Mouse (Mus musculus) liver, adult (tissue): ENCODE measurements around the gene Pdzrn4.

Source experiments
- GATA4 ChIP-seq: IDR thresholded peaks from 2 replicates; pipeline ENCODE4 v1.6.1; 2014; ENCODE audit warnings: mild to moderate bottlenecking, low read length; ENCODE audit not compliant: insufficient replicate concordance

Gene Pdzrn4

DNA sequence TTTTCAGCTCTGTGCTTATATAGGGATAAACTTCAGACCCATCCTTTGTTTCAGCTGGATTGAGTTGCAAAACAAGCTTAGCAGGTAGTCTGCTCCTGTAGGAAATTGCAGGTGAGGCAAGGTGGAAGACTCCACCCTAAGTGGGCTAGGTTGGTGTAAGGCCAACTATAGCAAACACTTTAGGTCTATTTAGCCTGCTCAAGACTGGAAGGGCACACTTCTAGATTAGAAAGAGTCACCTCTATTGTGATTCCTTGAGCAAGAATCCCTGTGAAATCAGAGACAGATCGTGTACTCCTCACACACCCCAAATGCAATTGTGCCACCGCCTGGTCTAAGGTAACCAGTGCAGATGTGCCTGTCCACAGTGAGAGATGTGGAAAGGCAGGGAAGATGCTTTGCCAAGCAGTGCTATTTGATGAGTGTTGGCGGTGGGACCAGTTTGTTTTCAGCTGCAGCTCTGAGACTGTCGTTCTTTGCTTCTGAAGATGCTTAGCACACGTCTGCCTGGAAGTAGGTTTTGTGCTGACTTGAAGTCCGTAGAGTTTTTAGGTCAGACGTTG lies 158.4 kb downstream of the Pdzrn4 start:
- TF ChIP-seq GATA4: no peak

DNA sequence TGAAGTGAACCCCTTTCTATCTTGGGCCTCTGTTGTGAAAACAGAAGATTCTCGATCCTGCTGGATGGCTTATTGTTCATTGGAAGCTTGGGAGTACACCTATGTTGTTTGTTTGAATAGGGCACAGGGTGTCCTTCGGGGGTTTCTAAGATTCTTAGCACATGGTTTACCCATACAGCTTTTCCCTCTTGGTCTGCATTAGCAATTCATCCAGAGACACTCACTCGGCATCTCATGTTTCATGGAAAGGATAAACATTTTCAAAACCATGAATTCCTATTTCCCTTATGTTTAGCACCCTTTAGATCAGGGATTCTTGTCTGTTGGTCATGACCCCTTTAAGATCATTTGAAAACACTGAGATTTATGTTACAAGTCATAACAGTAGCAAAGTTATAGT lies 159.0 kb downstream of the Pdzrn4 start:
- no peak for TF ChIP-seq GATA4

DNA sequence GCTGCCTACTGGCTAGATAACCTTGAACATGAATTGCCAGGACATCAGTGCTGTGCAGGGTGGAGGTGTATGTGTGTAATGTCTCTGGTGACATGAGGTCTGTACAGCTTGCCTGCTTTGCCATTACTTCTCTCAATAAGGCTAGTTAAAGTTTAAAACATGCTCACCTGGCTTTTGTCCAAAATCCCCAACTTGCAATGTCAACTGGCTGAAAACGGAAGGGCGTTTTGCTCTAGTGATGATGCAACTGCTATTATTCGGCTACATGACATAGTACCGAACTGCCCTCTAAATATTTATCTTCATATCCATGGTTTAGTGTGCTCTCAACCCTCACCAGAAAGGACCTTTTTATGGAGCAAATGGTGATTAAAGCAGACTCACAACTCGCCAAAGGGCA lies 161.9 kb downstream of the Pdzrn4 start:
- TF ChIP-seq GATA4: no peak

DNA sequence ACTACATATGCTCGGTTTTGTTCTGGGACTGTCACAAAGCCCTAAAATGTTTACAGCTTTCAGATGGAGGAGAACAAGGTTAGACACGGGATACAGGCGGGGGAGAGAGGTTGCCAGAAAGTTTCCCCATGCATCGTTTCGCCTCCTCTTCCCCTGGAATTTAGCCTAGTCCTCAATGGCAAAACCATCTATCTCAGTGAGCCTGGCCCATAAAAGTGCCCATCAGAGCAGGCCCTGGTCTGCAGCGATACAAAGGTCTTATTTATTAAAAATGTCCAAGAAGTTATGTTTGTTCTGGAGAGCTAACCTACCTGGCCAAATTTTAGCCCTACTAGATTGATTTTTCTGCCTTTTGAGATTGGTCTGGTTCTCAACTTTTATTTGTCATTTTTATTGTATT lies 165.5 kb downstream of the Pdzrn4 start:
- TF ChIP-seq GATA4: no peak

DNA sequence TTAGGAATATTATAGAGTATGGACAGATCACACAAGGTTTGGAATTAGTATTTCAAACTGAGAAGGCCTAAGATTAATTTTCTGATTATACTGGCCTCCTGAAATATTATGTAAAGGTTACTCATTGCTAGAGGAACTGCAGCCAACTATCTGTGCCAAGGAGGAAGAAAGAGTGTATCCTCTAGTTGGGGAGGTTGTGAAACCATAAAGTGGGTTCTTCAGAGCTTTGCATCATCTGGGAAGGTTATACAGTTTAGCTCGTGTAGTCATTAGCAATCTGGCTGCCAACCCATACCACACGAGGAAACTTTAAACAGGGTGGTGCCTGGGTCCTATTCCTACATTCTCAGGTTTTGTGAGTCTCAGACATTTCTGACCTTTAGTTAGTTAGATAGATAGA lies 166.9 kb downstream of the Pdzrn4 start:
- TF ChIP-seq GATA4: no peak

DNA sequence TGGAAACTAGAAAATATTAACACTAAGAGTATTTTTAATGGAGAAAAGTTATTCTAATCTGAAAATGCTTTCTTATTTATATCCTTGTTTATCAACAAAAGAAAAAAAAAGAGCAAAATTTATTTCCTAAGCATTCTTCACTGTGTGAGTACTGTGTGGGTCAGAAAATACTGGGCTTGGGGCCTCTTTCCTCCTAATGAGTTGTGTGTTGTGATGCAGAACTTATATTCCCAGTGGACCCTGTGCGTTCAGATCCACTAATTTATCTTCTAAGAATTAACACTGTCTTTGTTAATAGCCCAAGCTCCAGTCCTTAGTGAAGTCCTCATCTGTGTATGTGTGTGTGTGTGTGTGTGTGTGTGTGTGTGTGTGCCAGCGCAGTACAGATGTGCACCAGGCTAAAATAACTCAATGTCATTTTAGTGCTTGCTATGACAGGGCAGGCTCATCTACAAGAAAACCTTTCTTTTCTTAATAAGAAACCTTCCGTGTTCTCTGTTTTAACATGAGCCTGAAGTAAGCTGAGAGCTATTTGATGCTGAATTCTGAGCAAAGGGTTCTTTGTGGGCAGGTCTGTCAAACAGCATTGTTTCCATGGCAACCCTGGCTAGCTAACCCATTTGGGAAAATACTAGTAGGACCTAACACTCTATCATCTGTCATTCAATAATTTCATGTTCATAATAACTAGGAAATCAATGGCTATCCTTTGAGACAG lies 174.0 kb downstream of the Pdzrn4 start:
- no peak for TF ChIP-seq GATA4

DNA sequence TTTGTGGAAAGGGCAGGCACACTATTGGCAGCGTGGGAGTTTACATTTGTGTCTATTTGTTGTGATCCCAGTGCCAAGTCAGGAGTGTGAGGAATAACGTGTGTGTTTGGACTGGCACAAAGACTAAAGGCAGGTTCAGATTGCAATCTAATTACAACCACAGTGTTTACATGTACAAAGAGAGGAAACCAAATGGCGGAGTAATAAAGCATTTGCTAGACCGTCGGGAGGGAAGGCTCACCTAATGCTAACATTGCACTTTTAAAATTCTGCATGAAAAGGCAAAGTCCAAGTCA lies 174.5 kb downstream of the Pdzrn4 start:
- no peak; the same call in 1 of the 2 replicates for TF ChIP-seq GATA4

DNA sequence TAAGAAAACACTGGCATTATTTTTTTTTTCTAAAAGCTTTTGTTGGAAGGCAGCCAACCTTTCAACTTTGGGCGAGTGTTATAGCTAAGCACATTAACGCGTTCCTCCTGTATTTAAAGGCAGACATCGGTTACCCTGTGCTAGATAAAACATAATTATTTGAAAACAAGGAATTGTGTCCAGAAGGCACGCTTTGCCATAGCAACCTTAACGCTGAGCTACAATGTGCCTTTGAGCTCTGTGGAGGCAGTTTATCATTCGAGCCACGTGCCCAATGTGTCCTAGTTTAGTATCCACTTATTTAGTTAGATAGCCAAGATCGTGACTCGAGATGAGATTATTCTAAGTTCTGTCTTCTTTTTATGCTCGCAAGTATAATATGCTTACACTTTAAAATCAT lies 180.8 kb downstream of the Pdzrn4 start:
- no peak for TF ChIP-seq GATA4

DNA sequence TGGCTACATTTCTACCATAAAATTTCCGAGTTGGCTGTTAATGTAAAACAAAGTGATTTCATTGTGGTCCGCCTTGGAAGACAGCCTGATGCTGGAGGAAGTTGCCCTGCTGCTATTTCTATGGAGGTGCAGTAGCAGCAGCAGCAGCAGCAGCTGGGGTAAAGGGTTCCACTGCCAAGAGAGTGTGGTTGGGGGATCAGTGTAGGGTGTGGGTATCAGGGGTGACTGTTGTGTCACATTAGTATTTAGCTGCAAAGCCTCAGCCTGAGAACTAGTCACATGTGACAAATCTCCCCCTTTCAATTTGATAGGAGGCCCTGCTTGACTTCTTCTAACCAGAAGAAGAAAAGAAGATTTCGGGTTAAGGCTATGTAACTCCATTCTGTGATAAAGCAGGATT lies 183.5 kb downstream of the Pdzrn4 start:
- TF ChIP-seq GATA4: no peak

DNA sequence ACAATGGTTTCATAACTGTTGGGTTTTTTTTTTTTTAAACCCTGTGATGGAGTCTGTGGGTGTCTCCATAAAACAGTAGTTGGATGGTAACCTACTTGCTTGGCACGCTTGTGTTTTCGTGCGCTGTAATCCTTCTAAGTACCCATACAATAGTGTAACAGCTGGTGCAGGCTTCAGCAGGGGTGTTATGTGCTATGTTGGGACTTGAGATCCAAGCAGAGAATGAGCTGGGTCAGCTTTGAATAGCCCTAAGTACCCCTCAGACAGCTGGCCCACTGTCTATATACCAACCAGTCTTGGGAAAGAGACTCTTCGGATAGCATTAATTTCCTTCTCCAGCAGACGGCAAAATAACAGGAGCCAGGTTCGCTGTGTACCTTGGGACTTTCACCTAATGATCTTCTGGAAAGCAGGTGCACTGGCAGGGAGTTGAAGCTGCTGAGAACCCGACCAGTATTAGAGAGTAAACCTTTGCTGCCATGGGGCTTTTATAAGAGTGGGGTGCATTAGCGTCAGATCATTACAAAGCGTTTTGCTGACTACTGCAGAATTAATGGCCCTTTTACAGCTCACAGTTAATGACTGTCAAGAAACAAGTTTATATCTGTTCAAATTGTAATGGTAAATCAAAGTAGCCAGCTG lies 184.2 kb downstream of the Pdzrn4 start:
- TF ChIP-seq GATA4: no peak

DNA sequence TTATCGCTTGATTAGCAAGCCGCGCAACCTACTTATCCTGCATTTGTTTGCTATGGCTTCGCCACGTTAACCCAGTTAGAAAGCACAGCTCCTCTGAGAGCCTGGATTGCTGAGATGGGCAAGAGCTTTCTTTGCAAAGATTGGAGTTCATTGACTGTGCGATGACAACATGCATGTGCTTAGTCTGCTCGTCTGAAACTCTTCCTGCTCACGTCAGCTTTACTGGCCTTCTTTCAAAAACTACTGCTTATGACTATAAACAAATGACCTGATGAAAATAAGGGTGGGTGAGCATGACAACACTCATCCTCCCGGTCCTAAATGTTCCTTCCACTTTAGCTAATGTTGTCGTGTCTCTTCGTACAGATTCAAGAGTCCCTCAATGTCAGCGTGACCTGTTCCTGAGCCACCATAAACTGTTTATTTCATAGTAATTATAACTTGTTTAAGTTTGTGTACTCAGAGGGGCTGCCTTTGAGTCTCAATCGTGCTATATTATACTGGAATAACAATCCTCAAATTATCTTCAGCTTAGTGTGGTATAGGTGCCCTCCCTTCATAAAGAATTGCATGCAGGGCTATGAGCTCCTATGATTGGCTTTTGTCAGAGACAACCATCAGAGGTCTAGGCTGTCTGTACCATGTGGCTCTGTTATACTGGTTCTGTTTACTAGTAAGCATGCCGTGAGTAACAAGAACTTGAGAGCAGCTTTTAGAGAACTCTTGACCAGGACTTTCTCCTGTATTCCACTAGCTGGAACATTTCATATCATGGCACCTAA lies 187.9 kb downstream of the Pdzrn4 start:
- no peak for TF ChIP-seq GATA4

DNA sequence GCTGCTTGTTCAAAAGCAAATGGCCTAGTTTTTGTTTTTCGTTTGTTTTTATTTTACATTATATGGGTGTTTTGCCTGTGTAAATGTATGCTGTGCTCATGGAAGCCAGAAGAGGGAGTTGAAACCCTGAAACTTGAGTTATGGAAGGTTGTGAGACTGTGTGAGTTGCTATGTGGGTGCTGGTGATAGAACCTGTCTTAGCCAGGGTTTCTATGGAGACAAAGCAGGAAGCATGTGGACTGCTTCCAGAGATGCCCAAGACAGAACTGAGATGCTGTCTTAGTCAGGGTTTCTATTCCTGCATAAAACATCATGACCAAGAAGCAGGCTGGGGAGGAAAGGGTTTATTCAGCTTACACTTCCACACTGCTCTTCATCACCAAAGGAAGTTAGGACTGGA lies 190.8 kb downstream of the Pdzrn4 start:
- TF ChIP-seq GATA4: no peak

DNA sequence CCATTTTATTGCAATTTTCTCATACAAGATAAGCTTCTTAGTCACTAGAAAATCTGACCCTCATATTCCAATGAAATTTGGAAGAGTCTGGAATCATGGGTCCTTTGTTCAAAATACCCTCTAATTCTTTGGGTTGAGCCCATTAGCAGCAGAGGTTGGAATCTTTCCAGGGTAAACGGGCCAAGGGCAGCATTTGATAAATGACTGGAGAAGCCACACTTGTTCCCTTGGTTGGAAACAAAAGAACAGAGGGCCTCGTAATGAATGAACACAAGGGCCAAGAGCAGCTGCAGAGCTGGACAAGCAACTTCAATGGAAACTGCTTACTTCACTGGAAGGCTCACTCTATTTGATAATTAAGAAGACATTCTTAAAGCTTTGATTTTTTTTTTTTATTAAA lies 198.0 kb downstream of the Pdzrn4 start:
- TF ChIP-seq GATA4: no peak

DNA sequence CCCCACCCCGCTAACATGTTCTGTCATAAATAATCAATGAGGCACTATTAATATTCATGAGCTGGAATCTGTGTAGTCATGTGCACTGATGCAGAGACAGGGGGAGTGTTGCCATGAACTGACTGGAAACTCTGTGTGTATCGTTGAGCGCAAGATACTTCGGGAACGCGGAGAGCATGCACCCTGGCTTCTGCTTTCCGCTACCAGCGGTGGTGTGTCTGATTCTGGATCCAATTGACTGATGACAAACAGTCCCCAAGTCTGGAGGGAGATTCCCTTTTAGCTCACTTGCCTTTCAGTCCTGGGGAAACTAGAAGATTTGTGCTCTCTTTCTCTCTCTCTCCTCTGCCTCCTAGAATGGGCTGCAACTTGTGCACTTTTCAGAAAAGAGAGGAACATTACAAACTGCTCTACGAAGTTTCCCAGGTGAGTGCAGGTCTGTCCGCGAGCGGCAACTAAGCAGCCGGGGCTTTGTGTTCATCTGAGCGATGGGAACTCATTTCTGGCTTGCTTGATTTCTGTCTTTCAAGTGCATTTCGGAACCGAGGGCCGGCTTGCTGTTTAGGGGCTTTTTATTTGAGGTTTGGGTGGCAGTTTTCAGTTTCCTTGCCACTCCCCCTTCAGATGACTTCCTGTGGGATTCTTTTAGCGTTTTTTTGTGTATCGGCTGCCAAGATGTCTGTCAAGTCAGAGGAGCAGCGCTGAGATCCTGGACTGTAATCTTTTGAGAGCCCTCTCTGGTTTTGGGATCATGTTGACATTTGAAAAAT lies 200.5 kb downstream of the Pdzrn4 start:
- no peak for TF ChIP-seq GATA4

DNA sequence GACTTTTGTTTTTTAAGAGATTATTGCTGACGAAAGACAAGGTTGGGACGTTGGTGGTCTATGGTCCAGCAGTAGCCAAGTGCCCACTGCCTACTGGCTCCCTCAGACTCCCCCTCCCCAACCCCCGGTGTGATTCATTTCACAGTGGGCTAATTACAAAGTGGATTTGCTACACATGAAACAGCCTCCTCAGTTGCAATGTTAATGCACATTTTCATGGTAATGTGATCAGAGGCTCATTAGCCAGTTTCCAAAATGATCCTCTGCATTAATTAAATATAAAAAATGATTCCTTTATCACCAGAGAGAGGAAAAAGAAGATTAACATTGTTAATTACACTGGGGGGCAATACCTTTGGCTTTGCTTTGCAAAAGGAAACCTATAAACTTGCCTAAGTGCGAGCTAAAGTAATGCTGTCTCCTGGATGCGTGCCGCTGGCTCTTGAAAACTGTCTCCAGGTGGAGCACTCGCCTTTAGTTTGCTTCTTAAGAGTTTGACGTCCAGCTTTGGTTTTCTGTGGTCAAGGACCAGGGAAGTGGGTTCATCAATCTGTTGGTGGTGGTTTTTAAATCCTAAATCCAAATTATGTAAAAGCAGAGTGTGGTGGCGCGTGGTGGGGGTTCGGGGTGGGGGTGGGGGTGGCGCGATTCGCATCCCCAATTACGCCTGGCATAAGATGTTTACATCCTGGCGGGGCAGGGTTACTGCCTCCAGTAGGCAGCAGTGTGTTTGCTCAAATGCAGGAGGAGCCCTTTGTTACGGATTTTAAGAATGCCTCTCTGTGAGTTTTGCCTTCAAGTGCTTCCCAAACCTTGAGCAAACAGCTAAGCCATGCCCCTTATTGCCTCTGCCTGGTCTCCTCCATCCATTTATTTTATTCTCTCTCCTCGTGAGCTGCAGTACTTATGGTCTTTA lies 202.0 kb downstream of the Pdzrn4 start:
- no peak for TF ChIP-seq GATA4

DNA sequence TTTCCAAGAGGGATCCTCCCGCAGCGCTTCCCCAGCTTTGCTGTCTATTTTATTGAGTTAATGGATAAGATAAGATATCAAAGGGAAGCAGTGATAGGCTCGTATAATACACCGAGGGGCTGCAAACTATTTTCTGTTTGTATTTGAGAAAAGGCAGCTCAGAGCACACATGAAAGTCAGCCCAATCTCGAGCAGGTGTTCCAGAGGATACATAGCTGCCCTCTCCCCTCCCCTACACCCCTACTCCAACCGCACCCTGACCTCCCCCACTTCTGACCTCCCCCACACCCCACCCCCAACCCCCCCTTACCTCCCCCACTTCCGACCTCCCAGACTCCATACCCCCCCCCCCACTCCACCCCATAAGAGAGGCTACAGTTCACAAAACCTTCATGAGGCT lies 202.7 kb downstream of the Pdzrn4 start:
- no peak for TF ChIP-seq GATA4
